Mouse (Mus musculus) hindlimb bud, embryonic 11.5 days (tissue): ENCODE measurements around the gene Usf1.

Source experiments
- DNase-seq: peaks from one replicate; pipeline ENCODE4 v3.0.0-alpha.2; 2012; ENCODE audit warnings: low read depth, low spot score; ENCODE audit errors: extremely low spot score

The Usf1 gene

DNA sequence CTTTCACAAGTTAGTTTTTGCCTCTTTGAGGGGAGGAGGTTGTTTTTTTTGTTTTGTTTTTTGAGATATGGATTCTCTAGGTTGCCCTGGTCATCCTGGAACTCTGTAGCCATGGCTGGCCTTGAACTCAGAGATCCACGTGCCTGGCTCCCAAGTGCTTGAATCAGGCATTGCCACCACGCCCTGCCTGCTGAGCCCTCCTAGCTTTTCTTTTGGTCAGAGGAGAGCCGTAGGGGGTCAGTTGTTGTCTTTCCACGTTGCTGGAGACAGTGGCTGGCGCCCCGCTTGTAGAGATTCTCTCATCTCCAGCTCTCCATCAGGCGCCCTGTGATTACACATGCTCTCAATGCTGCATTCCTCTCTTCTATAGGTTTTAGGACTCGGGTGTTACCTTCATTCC lies 2.5 kb downstream of the Usf1 start:
- DNase-seq: no peak

DNA sequence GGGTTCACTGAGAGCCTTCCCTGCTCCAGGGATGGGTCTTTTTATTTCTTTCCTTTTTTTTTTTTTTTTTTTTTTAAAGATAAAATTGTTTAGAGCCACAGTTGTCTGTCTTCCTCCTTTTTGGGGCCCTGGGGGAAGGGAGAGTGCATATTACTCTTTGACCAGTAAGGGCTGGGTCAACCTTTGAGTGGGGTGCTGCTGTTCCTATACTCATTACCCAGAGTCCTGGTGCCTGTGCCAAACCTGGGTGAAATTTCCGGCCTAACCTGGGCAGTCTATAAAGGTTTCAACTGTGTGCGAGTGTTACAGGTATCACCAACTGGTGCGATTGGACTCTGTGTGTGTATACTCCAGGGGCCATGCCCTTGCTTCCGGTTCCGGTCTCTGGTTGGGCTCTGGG lies 7.5 kb downstream of the Usf1 start, which contains the start of gene Tstd1:
Gene Tstd1 (plus strand): TSS at position 213 of the 400 bp plus-strand sequence.
- no peak for DNase-seq

DNA sequence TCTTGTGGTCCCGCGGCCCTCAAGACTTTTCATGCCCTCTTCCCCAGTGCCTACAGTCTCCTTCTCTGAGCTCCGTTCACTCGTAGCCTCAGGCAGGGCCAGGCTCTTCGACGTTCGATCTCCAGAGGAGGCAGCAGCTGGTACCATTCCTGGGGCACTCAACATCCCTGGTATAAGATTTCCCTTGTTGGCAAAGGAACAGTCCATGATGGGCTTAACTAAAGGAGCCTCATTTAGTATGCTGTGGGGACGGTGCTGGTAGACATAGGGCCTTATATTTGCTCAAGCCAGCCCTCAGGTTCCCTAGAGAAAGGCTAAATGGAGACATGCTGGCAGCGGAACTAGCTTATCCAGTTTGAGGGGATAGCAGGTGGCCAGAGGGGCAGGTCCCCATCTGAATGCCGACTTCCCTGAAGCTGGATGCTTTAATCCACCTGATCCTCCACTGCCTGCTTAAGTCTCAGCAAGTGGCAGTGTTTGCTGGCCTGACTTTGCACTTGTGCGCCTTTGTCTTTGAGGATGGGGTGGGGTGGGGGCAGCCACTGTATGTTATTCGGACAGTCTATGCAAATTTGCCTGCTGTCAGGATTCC lies 8.3 kb downstream of the Usf1 start:
- no peak for DNase-seq

DNA sequence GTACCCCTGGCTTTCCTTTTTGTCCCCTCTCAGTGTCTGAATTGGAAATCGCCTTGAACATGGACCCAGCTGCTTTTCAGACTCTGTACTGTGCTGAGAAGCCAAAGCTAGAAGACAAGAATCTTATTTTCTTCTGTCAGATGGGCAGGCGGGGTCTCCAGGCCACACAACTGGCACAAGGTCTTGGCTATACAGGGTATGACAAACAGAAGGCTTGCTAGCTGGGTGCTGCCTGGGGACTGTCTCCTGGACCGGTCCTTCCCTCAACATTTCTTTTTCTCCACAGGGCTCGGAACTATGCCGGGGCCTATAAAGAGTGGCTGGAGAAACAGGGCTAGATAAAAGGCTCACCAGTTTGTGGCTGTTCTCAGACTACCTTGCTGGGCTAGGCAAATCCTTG lies 8.8 kb downstream of the Usf1 start:
- DNase-seq: no peak

DNA sequence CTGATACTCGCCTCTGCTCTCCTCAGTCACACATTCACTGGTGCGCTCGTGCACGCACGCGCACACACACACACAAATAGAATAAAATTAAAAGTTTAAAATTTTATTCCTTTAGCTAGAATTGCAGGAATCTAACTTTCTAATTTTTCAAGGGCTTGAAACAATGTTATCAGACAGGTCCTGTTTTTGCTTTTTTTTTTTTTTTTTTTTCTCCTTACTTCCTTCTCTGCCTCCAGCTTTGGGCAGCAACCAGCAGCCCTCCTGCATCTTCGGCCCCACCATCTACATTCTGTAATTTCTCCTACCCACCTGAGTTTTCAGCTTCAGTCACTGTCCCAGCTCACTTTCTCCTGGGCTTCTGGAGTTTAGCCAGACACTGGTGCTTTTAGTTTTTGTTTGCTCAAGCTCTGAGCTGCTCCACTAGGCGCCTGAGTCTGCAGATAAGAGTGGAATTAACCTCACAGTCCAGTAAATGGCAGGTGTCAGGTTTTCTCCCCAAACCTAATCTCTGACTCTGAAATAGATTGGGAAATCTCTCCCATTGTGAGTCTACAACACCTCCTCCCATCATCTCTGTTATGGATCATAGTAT lies 11.5 kb downstream of the Usf1 start:
- no peak for DNase-seq

DNA sequence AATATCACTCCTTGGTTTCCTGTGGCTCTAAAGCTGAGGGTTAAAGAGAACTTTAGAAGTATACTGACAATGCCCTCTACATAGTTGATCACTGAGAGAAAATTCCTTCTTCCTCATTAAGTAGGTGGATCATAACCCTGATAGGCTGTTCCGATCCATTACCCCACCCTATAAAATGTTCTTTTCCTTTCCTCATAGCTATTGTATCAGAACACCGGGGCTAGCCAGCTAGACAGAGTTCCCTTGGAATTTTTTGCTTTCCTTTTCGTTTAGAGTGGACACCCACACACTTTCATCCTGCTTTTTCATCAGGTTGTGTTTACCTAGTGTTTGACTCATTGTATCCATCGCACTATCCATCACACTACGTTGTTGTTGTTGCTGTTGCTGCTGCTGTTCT lies 13.5 kb downstream of the Usf1 start:
- no peak for DNase-seq

DNA sequence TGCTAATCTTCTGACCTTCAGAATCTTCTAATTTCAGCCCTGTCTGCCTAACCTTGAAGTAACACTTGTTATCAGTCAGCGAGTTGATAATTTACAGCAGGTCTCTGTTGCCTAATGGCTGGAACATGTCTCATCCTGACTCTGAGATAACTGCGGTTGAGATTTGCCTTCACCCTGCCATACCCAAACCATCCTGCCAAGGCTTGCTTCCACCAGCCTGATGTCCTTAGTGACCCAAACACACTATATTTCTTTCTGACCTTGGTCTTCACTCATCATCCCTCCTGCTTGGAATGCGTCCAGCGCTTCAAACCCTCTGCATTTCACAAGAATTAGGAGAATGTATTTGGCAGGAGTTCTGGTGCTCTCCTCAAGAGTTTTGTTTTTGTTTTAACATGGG lies 14.0 kb downstream of the Usf1 start:
- DNase-seq: no peak

DNA sequence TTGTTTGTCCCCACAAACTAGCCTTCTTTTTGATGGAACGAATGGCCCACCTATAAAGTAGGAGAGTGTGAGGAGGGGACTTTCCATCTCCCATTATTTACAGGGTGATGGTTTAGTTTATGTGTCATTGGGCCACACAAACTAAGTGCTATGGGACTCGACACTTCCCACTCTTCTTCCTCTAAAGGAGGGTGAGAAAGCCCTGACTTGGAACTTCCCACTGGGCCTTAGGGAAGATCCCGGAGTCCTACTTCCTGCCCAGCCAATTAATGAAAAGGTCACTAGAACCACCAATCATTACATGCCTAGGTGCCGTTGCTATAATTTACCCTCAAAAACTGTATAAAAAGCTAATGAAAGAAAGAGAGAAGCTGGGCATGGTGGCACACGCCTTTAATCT lies 21.0 kb downstream of the Usf1 start:
- DNase-seq: no peak

DNA sequence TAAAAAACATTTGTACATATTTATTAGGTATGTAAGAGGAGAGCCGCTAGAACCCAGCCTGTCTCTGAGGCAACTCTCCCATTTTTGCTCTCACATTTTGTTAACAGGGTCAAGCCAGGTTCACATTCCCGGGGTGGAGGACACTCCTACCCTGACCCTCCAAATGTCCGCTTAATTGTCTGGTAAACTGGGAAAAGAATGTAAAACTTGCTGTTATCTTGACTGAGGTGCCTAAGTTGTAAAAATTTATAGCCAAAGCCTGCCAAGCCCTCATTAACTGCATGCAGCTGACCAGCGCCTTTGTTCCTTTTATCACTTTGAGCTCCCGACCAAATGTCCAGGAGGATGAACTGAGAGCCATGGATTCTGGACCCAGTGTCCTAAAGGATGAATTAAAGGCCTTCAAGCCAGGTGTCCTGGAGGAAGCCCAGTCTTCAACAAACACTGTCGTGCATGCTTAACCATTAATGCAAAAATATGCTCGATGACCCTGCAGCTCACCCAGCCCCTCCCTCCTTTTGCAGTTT lies 24.2 kb downstream of the Usf1 start:
- no peak for DNase-seq

DNA sequence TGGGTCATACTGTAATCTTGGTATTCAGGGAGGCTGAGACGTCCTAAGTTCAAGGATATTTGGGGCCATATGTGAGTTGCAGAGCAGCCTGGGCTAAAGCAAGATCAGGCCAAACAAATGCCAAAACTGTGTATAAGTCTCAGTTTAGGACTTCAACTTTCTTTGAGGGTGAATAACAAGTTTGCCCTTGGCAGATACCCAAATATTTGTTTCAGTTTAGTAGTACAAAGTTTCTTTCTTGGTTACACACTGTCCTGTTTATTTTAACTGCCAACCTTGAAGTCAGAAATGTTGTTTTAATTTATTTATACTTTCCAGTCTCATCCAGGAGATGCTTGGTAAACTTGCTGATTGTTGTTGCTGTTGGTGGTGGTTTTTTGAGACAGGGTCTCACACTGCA lies 24.9 kb downstream of the Usf1 start:
- DNase-seq: no peak

DNA sequence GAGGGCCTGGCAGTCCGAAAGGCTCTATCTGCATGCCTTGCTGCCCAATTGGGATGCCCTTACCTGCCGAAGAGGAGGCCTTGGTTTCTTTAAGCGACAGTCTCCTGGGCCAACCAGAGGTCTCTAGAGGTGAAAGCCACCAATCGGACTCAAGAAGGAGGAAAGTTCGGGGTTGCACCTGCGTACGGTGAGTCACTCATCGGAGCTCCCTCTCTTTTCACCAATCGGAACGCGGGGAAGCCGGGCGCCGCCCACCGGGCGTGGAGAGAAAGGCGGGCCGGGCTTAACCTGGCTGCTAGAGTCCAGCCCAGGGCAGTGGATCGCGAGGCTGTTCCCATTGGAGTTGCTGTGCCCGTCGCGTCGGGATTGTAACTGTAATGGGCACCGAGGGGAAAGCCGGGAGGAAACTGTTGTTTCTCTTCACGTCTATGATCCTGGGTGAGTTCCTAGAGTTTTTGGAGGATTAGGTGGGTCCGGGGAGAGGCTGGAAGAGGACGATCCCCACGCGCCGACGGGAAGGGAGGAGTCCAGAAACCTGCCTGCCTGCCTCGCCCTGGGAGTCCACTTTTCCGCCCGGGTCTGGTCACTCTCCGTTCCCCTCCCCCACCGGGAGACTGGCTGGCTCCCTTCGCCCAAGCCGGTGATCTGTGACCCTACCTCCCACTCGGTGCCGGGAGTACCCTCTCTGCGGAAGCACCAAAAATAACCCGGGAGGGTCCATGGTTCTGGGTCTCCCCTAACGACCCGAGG lies 26.3 kb downstream of the Usf1 start, which contains the start of gene F11r:
Gene F11r (plus strand): TSS at position 272 of the 750 bp plus-strand sequence.
- DNase-seq: no peak

DNA sequence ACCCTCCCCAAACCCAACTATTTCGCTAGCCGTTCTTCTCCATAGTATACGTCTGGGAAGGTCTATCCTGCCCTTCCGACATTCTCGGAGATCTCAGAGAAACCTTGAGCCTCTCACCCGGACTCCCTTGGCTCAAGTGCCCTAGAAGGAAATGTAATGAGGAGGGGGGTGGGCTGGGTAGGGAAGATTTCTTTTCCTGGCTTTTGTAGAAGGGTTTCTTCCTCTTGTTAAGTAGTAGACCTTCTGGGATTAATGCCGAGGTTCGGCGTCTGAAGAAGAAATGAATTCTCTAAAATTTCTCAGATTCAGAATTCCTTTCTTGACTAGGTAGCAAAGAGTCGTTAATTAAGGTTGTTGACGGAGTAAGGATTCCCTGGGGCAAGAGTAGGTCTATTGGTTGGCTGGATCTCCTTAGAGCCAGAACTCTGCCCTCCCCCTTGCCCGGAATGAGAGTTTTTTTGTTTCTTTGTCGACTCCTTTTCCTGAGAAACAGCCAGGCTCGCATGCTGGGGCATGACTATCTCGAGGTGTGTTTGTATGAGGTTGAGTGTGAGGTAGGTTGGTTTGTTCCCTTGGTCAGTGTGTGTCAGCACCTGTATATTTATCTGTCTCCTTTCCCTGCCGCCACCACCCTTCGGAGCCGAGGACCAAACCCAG lies 27.0 kb downstream of the Usf1 start:
- no peak for DNase-seq

DNA sequence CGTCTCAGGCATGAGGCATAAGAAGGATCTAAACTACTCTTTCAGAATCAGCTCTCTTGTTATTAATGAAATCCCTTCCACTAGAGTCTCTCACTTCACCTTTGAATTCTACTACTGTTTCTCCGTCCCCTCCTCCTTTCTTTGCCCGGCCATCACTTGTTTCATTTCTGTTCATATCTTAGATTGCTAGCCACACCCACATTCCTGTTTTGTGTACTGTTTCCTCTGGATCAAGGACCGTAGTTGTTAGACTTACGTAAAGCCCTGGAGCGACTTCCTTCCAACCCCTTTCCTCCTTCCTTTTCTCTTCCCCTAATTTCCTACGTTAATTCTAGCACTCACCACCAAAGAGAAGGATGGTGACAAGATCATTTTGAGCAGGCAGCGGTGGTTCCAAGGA lies 28.0 kb downstream of the Usf1 start:
- no peak for DNase-seq

DNA sequence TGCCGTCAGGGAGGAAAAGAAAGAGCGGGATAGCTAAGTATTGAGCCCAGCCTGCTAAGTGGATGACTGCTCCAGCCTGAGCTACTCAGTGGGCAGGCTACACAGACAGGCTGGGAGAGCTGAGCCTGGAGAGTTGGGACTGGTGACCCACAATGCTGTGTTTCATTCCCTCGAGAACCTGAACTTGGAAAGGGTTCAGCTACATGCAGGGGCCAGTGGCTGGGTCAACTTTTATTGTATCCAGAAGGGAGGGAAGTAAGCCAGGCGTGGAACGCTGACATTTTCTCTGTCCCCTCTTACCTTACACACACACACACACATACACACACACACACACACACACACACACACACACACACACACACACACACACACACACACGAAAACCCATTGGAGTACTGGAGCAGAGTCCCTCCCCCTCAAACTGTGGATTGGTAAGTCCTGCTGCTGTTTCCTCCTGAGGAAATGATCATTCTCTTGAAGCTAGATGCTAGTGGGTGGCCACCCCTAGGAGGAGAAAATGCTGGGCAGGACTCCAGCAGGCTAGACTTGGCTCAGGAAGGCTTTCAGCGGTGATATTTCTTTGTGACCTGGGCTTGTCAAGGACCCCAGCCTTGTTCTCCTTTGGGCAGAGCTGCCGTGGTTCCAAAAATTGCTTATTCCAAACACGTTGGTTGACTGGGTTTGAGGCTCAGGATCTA lies 29.1 kb downstream of the Usf1 start:
- DNase-seq: no peak

DNA sequence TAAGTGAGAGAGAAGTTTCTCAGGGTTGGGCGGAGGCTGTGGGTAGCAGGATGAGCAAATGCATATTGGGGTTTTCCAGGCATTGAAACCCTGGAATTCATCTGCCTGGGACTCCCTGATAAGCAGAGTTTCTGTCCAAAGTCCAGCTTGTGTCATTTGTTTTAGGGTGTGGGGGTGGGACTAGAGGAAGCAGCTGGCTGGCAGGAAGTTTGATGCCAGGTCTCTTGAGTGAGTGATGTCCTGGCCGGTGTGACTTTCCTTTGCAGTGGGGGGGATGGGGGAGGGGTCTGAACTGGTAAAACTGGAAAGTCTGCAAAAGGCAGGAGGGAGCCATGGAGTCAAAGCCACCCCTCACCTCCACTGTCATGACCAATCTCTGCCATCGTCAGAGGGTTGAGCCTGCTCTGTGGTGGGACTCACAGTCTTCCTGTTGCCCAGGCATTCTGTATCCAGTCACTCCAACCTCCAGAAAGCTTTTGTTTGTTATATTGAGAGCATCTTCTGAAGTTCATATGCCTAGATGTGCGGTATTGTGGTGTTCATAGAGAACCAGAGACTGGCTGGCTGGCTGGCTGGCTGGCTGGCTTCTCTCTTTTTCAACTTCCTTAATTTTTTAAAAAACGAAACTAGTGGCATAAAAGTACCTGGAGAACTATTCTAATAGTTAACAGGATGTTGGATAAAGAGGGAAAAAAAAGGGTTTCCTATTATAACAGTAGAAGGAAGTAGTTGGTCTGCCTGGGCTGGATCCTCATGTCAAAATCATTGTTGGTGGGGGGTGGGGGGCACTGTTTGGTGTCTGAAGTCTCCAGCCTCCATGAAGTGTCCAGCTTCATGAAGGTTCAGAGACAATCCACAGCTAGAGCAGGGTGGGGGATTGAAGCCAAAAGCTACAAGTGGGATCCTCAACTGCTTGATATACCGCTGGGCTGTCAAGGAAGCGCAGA lies 30.6 kb downstream of the Usf1 start:
- DNase-seq: no peak

DNA sequence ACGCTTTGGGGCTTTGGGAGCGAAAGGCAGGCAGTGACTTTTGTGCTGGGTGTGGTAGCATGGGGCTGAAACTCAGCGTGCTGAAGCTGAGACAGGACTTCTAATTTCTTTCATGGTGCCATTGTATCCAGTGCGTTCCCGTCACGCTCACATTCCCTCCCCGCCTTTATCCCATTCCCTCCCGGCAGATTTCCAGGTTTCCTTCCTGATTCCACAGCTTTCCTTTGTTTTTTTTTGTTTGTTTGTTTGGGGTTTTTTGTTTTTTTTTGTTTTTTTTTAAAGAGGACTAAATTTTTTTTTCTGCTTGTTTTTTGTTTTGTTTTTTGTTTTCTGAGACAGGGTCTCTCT lies 31.3 kb downstream of the Usf1 start:
- DNase-seq: no peak

DNA sequence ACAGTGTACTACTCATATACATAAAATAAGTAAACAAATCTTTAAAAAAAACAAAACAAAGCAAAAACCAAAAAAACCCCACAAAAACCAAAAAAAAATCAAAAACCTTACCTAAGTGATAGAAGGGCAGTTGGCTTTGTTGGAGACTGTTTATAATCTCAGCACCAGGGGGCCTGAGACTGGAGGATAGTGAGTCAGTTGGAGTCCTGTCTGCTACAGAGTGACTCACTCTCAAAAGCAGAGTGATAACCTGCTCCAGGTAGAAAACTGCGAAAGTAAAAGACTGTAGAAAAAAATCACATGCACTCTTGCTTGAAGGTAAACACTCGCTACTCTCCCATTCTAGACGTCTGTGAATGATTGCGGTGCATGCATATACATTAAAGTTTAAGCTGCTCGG lies 33.9 kb downstream of the Usf1 start:
- no peak for DNase-seq

DNA sequence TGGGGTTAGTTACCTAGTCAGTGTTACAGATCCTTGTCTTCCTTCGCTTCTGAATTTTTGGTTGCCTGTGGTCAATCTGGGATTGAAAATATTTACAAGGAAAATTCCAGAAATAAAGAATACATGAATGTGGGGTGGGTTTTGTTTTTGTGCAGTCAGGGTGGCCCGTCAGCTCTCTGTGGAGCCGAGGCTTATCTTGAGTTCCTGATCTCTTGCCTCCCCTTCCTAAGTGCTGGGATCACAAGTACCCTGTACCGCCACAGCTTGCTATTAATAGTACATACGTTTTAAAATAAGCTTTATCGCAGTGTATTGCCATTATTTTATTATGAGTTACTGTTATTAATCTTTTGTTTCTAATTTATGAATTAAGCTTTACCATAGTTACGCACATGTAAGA lies 35.7 kb downstream of the Usf1 start:
- DNase-seq: no peak

DNA sequence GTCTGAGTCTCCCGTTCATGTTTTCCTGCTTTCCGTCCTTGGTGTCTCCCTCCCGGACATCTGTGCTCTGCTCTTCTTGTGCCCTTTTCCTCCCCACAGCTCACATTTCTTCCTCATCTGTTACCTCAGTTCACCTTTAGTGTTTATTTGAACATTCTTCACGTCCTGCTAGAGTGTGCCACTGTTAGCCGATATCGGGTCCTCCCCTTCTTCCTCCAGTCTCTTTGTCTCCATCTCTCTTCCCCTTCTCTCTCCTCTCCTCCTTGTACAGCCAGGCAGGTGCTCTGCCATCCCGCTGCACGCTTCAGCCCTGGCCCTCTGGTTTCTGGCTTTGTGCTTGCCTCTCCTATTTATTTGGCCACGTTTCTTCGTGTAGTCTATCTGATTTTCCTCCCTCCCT lies 36.6 kb downstream of the Usf1 start:
- no peak for DNase-seq

DNA sequence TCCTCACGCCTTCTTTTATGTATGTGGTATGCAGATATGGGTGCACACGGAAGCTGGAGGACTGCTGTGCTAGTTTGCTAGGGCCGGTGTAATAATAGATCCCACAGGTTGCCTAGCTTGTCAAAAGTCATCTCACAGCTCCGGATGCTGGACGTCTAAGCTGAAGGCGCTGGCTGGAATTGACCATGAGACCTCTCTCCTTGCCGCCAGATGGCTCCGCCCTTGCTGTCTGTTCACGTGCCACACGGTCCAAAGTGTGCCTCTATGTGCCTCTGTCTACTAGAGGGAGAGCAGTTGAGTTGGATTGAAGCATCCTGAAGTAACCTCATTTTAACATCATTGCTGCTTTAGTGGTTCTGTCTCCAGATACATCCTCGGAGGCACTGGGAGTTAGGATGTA lies 38.9 kb downstream of the Usf1 start:
- no peak for DNase-seq
